Mouse (Mus musculus) erythroblast, embryonic 14.5 days (primary cell): ENCODE data around the gene Samsn1. TPM values are rescaled to one million over a fixed set of nuclear protein-coding genes. Genes with fewer than 3 reads are reported as not detected.

Experiments
- H3K27me3 ChIP-seq: 2 replicates; pipeline ENCODE4 v1.6.1; 2012; ENCODE audit warnings: inconsistent platforms; ENCODE audit not compliant: control insufficient read depth
- H3K36me3 ChIP-seq: 2 replicates; pipeline ENCODE4 v1.6.1; 2012; ENCODE audit warnings: mild to moderate bottlenecking, inconsistent platforms; ENCODE audit not compliant: control insufficient read depth
- H3K4me1 ChIP-seq: 2 replicates; pipeline ENCODE4 v1.6.1; 2012; ENCODE audit warnings: inconsistent platforms; ENCODE audit not compliant: control insufficient read depth
- H3K4me3 ChIP-seq: replicated peaks from 2 replicates; pipeline ENCODE3; 2012; ENCODE audit warnings: moderate library complexity, mild to moderate bottlenecking, inconsistent platforms
- H3K9me3 ChIP-seq: 2 replicates; pipeline ENCODE4 v1.6.1; 2012; ENCODE audit warnings: low read length, inconsistent platforms, mixed read lengths; ENCODE audit not compliant: control insufficient read depth
- GATA1 ChIP-seq: IDR thresholded peaks from 2 replicates; pipeline ENCODE4 v1.6.1; 2012; ENCODE audit warnings: low read length, inconsistent platforms, mixed read lengths
- TAL1 ChIP-seq: IDR thresholded peaks from 3 replicates; pipeline ENCODE4 v1.6.1; 2012; ENCODE audit warnings: low read length, inconsistent platforms, mixed read lengths
- polyA plus RNA-seq: library from polyadenylated mRNA; stranded (reverse); fragments of >175 nt; gene quantifications from 2 replicates; pipeline ENCODE4 v1.2.3, GENCODE M21; 2012

Gene Samsn1
- polyA plus RNA-seq, 1 experiment = not detected

- Histone ChIP-seq H3K4me1 (no peaks in the 10 kb centered on the region), H3K9me3 (no peaks in the 10 kb centered on the region), H3K27me3 (no peaks in the 10 kb centered on the region), H3K4me3 (no peak overlapping the region), H3K36me3 (no peaks in the 10 kb centered on the region)
- TF ChIP-seq TAL1 (no peak), GATA1 (no peak)
These were observed 51.6 kb downstream of the Samsn1 start for GRCm38 (mm10) chr16:75970266-75970998.

GRCm38 (mm10) chr16:75962021-75962420, 60.1 kb downstream of the Samsn1 start:
- no peak for TF ChIP-seq TAL1
- no peak for TF ChIP-seq GATA1
- H3K4me1 ChIP-seq = no peaks in the 10 kb centered on the region
- no peaks in the 10 kb centered on the region for H3K36me3 ChIP-seq
- H3K4me3 ChIP-seq = no peak overlapping the region
- no peaks in the 10 kb centered on the region for H3K27me3 ChIP-seq
- no peaks in the 10 kb centered on the region for H3K9me3 ChIP-seq

- Histone ChIP-seq H3K4me3 (no peak overlapping the region), H3K4me1 (no peaks in the 10 kb centered on the region), H3K36me3 (no peaks in the 10 kb centered on the region), H3K9me3 (no peaks in the 10 kb centered on the region), H3K27me3 (no peaks in the 10 kb centered on the region)
- TF ChIP-seq TAL1 = no peak
- TF ChIP-seq GATA1 = no peak
These were observed 60.6 kb downstream of the Samsn1 start for GRCm38 (mm10) chr16:75961487-75961886.

GRCm38 (mm10) chr16:75961036-75961435, 61.0 kb downstream of the Samsn1 start:
- Histone ChIP-seq H3K36me3 (no peaks in the 10 kb centered on the region), H3K4me1 (no peaks in the 10 kb centered on the region), H3K27me3 (no peaks in the 10 kb centered on the region), H3K4me3 (no peak overlapping the region), H3K9me3 (no peaks in the 10 kb centered on the region)
- no peak for TF ChIP-seq TAL1
- TF ChIP-seq GATA1 = no peak

- no peaks in the 10 kb centered on the region for H3K27me3 ChIP-seq
- no peaks in the 10 kb centered on the region for H3K36me3 ChIP-seq
- no peaks in the 10 kb centered on the region for H3K4me1 ChIP-seq
- H3K9me3 ChIP-seq = no peaks in the 10 kb centered on the region
- no peak for TF ChIP-seq GATA1
- TF ChIP-seq TAL1 = no peak
- H3K4me3 ChIP-seq = no peak overlapping the region
These were observed 88.7 kb downstream of the Samsn1 start for GRCm38 (mm10) chr16:75933357-75933756.

- Histone ChIP-seq H3K36me3 (no peaks in the 10 kb centered on the region), H3K9me3 (no peaks in the 10 kb centered on the region), H3K4me3 (no peak overlapping the region), H3K4me1 (no peaks in the 10 kb centered on the region), H3K27me3 (no peaks in the 10 kb centered on the region)
- TF ChIP-seq GATA1 = no peak
- TF ChIP-seq TAL1 = no peak
These were observed 91.9 kb downstream of the Samsn1 start for GRCm38 (mm10) chr16:75930222-75930553.

- Histone ChIP-seq H3K4me1 (no peaks in the 10 kb centered on the region), H3K4me3 (no peak overlapping the region), H3K9me3 (no peaks in the 10 kb centered on the region), H3K36me3 (no peaks in the 10 kb centered on the region), H3K27me3 (no peaks in the 10 kb centered on the region)
- no peak for TF ChIP-seq TAL1
- TF ChIP-seq GATA1 = no peak
These were observed 92.4 kb downstream of the Samsn1 start for GRCm38 (mm10) chr16:75929536-75930221.

- no peak overlapping the region for H3K4me3 ChIP-seq
- no peaks in the 10 kb centered on the region for H3K36me3 ChIP-seq
- H3K27me3 ChIP-seq = no peaks in the 10 kb centered on the region
- H3K4me1 ChIP-seq = no peaks in the 10 kb centered on the region
- no peaks in the 10 kb centered on the region for H3K9me3 ChIP-seq
- TF ChIP-seq TAL1 (no peak), GATA1 (no peak)
These were observed 95.6 kb downstream of the Samsn1 start for GRCm38 (mm10) chr16:75926511-75926910.

GRCm38 (mm10) chr16:75920870-75921269, 101.2 kb downstream of the Samsn1 start:
- Histone ChIP-seq H3K27me3 (no peaks in the 10 kb centered on the region), H3K4me3 (no peak overlapping the region), H3K4me1 (peaks cover 20% of the 10 kb centered on the region), H3K36me3 (no peaks in the 10 kb centered on the region), H3K9me3 (no peaks in the 10 kb centered on the region)
- TF ChIP-seq TAL1 (no peak), GATA1 (no peak)

GRCm38 (mm10) chr16:75919298-75919697, 102.8 kb downstream of the Samsn1 start:
- Histone ChIP-seq H3K9me3 (no peaks in the 10 kb centered on the region), H3K27me3 (no peaks in the 10 kb centered on the region), H3K4me3 (no peak overlapping the region), H3K4me1 (peaks cover 20% of the 10 kb centered on the region), H3K36me3 (no peaks in the 10 kb centered on the region)
- TF ChIP-seq TAL1 (no peak), GATA1 (no peak)
